Mouse (Mus musculus): ENCODE data around the gene Cnnm4. TPM values are rescaled to one million over a fixed set of nuclear protein-coding genes. Genes with fewer than 3 reads are reported as not detected.

Cnnm4 gene
- polyA plus RNA-seq, 1 experiment from 2014 or later, result 11.6 TPM

DNA sequence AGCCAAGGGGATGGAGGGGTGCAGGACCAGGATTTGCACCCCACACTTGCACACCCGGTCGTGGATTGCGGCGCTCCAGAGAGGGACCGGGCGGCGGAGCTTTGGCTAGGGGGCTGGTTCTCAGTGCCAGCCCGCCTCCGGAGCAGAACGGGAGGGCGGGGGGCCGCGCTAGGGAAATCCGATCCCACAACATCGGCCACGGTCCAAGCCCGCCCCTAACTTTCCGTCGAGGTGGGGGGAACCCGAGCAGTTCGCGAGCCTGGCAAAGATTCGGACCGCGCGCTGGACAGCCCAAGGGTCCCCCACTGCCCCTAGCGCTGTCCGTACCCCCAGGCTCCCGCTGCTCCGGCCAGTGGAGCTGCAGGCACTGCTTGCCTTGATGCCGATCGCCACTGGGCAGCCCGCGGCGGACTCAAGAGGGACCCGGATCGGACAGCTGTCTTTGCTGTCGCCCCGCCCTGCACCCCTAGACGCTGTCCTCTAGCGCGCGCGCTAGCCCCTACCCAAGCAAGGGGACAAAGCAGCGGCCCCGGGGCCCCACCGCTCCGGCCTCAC lies 86.1 kb downstream of the Cnnm4 start:
- Histone ChIP-seq H3K4me3 (ENCODE audit: low read depth, low read length) (peak overlapping the region; percentile 96), H3K27me3 (ENCODE audit: control insufficient read depth, insufficient read depth, low read length) (no peaks in the 10 kb centered on the region), H3K9me3 (ENCODE audit: control insufficient read depth, low read length) (no peaks in the 10 kb centered on the region), H3K27ac (ENCODE audit: low read depth, low read length) (peak overlapping the region; percentile 95), H3K36me3 (ENCODE audit: control insufficient read depth, insufficient read depth, low read length) (peaks cover 18% of the 10 kb centered on the region), H3K9ac (ENCODE audit: low read length) (peak overlapping the region; percentile 97), H3K4me1 (ENCODE audit: control insufficient read depth, insufficient read depth, low read length) (peaks cover 30% of the 10 kb centered on the region), H3K4me2 (peak overlapping the region; percentile 99)
- DNase-seq (ENCODE audit: low spot score, missing footprints), result peak; percentile 98
- under 1% methylated on average over 44 of the region's 48 CpGs for WGBS
- ATAC-seq (ENCODE audit: low FRiP score), result peak; percentile 66

Small RNAs within 50 kb of the gene (microRNA-seq; reads per million reads assigned to microRNA genes)
- gene Gm47280, result not detected

Other genes with a start within 250 kb of the Cnnm4 start
- 80.7 and 83.0 TPM in 2 replicates for gene Uggt1, start 226.9 kb upstream of the Cnnm4 start, polyA plus RNA-seq (2014; fragmentation: Nextera tagmentation; extraction: Ambion mirVana)
- 0.33 and 0.57 TPM in 2 replicates for gene Neurl3, start 196.9 kb upstream of the Cnnm4 start, polyA plus RNA-seq (2014; fragmentation: Nextera tagmentation; extraction: Ambion mirVana)
- gene Arid5a, start 163.9 kb upstream of the Cnnm4 start, polyA plus RNA-seq (2014; fragmentation: Nextera tagmentation; extraction: Ambion mirVana), result 1.8 and 2.0 TPM in 2 replicates
- 28.1 and 33.9 TPM in 2 replicates for gene Kansl3, start 102.4 kb upstream of the Cnnm4 start, polyA plus RNA-seq (2014; fragmentation: Nextera tagmentation; extraction: Ambion mirVana)
- 1.4 and 2.0 TPM in 2 replicates for gene Fer1l5, start 99.3 kb upstream of the Cnnm4 start, polyA plus RNA-seq (2014; fragmentation: Nextera tagmentation; extraction: Ambion mirVana)
- 35.6 and 35.7 TPM in 2 replicates for gene Lman2l, start 26.3 kb upstream of the Cnnm4 start, polyA plus RNA-seq (2014; fragmentation: Nextera tagmentation; extraction: Ambion mirVana)
- gene Cnnm3, start 40.2 kb downstream of the Cnnm4 start, polyA plus RNA-seq (2014; fragmentation: Nextera tagmentation; extraction: Ambion mirVana), result 3.7 and 4.3 TPM in 2 replicates
- gene Ankrd23, start 65.3 kb downstream of the Cnnm4 start, polyA plus RNA-seq (2014; fragmentation: Nextera tagmentation; extraction: Ambion mirVana), result 6.0 TPM in 2 replicates
- gene Gm42417, start 67.8 kb downstream of the Cnnm4 start, polyA plus RNA-seq (2014; fragmentation: Nextera tagmentation; extraction: Ambion mirVana), result not detected in 2 replicates
- 12.3 and 14.0 TPM in 2 replicates for gene Ankrd39, start 75.8 kb downstream of the Cnnm4 start, polyA plus RNA-seq (2014; fragmentation: Nextera tagmentation; extraction: Ambion mirVana)
- 3.1 and 3.4 TPM in 2 replicates for gene Sema4c, start 86.7 kb downstream of the Cnnm4 start, polyA plus RNA-seq (2014; fragmentation: Nextera tagmentation; extraction: Ambion mirVana)
- 0.16 TPM in 1 of 2 replicates, not detected in the other for gene Fam178b, start 211.6 kb downstream of the Cnnm4 start, polyA plus RNA-seq (2014; fragmentation: Nextera tagmentation; extraction: Ambion mirVana)
- gene Cox5b, start 219.8 kb downstream of the Cnnm4 start, polyA plus RNA-seq (2014; fragmentation: Nextera tagmentation; extraction: Ambion mirVana), result 466 and 531 TPM in 2 replicates
- gene 4933424G06Rik, start 238.5 kb downstream of the Cnnm4 start, polyA plus RNA-seq (2014; fragmentation: Nextera tagmentation; extraction: Ambion mirVana), result 0.23 TPM in 1 of 2 replicates, not detected in the other
- 97.1 and 110 TPM in 2 replicates for gene Actr1b, start 242.8 kb downstream of the Cnnm4 start, polyA plus RNA-seq (2014; fragmentation: Nextera tagmentation; extraction: Ambion mirVana)

Data from midbrain, embryonic 11.5 days (tissue).